Mouse (Mus musculus) thymus, adult 18-20 months (tissue): ENCODE data around the gene Polk.
A peak's percentile ranks its signal among the peaks of the same experiment; 100 is the strongest.

Source experiments
- DNase-seq, 2 experiments: peaks; one replicate each; pipeline ENCODE4 v3.0.0; 2022; ENCODE audit warnings: mixed read lengths in 2 of 2

The Polk gene

GRCm38 (mm10) chr13:96528776-96529175 is 13.6 kb downstream of the Polk start:
- no peak for DNase-seq

GRCm38 (mm10) chr13:96527856-96528255 is 14.5 kb downstream of the Polk start:
- DNase-seq: no peak

GRCm38 (mm10) chr13:96527022-96527421 is 15.4 kb downstream of the Polk start:
- DNase-seq: no peak

GRCm38 (mm10) chr13:96521294-96521693 is 21.1 kb downstream of the Polk start:
- DNase-seq: no peak

- DNase-seq: no peak
Observed at GRCm38 (mm10) chr13:96517335-96517734, 25.0 kb downstream of the Polk start.

GRCm38 (mm10) chr13:96516249-96516648 is 26.1 kb downstream of the Polk start:
- DNase-seq: no peak

- DNase-seq: no peak
Observed at GRCm38 (mm10) chr13:96514154-96514942, 28.0 kb downstream of the Polk start.

GRCm38 (mm10) chr13:96511893-96512292 is 30.5 kb downstream of the Polk start:
- DNase-seq: no peak

- no peak for DNase-seq
Observed at GRCm38 (mm10) chr13:96511262-96511661, 31.1 kb downstream of the Polk start.

- DNase-seq: peak in 1 of 2 experiments; percentile 16
Observed at GRCm38 (mm10) chr13:96510635-96511034, 31.7 kb downstream of the Polk start.

- no peak for DNase-seq
Observed at GRCm38 (mm10) chr13:96507541-96507940, 34.8 kb downstream of the Polk start.

GRCm38 (mm10) chr13:96506313-96506712 is 36.1 kb downstream of the Polk start:
- DNase-seq: no peak

- no peak for DNase-seq
Observed at GRCm38 (mm10) chr13:96505661-96506060, 36.7 kb downstream of the Polk start.

GRCm38 (mm10) chr13:96499891-96500290 is 42.5 kb downstream of the Polk start:
- DNase-seq: no peak

GRCm38 (mm10) chr13:96496630-96497029 is 45.7 kb downstream of the Polk start:
- DNase-seq: no peak

- DNase-seq: no peak
Observed at GRCm38 (mm10) chr13:96490433-96490832, 51.9 kb downstream of the Polk start, which contains the start of gene Gm17622. TSS of gene Gm17622 (plus strand) at chr13:96490733.

GRCm38 (mm10) chr13:96487968-96488367 is 54.4 kb downstream of the Polk start:
- no peak for DNase-seq

GRCm38 (mm10) chr13:96487230-96487629 is 55.1 kb downstream of the Polk start:
- DNase-seq: no peak

- DNase-seq: no peak
Observed at GRCm38 (mm10) chr13:96478991-96479390, 63.4 kb downstream of the Polk start.

- no peak for DNase-seq
Observed at GRCm38 (mm10) chr13:96477226-96477625, 65.2 kb downstream of the Polk start.

- DNase-seq: no peak
Observed at GRCm38 (mm10) chr13:96470957-96471356, 71.4 kb downstream of the Polk start, which contains the start of gene Ankdd1b. TSS of gene Ankdd1b (minus strand) at chr13:96471198.

- DNase-seq: no peak
Observed at GRCm38 (mm10) chr13:96470556-96470955, 71.8 kb downstream of the Polk start.

- DNase-seq: no peak
Observed at GRCm38 (mm10) chr13:96468678-96469077, 73.7 kb downstream of the Polk start.

- DNase-seq: no peak
Observed at GRCm38 (mm10) chr13:96465315-96465714, 77.1 kb downstream of the Polk start.

GRCm38 (mm10) chr13:96462644-96463043 is 79.7 kb downstream of the Polk start:
- DNase-seq: no peak
